Mouse (Mus musculus): Measurements from ENCODE around the gene Col4a4. TPM values are rescaled to one million over a fixed set of nuclear protein-coding genes. Genes with fewer than 3 reads are reported as not detected.

Gene Col4a4
- polyA plus RNA-seq, 1 experiment from 2014 or later, result 0.15 TPM

DNA sequence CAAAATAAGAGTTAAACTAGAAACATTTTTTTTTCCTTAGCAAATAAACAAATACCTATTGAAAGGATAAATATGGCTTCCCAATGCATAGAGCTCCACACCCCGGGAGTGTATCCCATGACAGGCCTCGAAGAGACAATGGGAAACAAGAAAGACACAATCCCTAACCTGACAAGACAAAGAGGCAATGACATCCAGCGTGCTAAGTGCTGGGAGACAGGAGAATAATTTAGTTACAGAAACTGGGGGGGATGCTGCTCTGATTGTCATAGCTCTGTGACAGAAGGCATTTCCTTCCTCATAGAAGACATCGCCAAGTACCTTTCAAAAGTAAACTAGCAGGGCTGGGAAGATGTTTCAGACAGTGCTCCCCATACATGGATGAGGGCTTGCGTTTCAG is 111.4 kb downstream of the Col4a4 start:
- Histone ChIP-seq H3K36me3 (ENCODE audit: control insufficient read depth, insufficient read depth, low read length) (no peaks in the 10 kb centered on the region), H3K9me3 (ENCODE audit: control insufficient read depth, low read length) (no peaks in the 10 kb centered on the region), H3K9ac (ENCODE audit: low read depth, low read length) (no peak overlapping the region), H3K4me2 (replicated peaks; ENCODE audit: low read depth, low read length) (no peak overlapping the region), H3K27ac (ENCODE audit: low read depth, low read length) (no peak overlapping the region), H3K4me1 (replicated peaks; ENCODE audit: control insufficient read depth, insufficient read depth, low read length) (peaks cover 2% of the 10 kb centered on the region; the same call in 1 of the 2 replicates), H3K27me3 (ENCODE audit: control insufficient read depth, insufficient read depth, low read length) (no peaks in the 10 kb centered on the region), H3K4me3 (ENCODE audit: low read depth, low read length) (no peak overlapping the region)
- DNase-seq (ENCODE audit: low spot score) (no peak), ATAC-seq (ENCODE audit: low FRiP score) (no peak)
- 42% methylated on average over 5 of the region's 5 CpGs for WGBS

DNA sequence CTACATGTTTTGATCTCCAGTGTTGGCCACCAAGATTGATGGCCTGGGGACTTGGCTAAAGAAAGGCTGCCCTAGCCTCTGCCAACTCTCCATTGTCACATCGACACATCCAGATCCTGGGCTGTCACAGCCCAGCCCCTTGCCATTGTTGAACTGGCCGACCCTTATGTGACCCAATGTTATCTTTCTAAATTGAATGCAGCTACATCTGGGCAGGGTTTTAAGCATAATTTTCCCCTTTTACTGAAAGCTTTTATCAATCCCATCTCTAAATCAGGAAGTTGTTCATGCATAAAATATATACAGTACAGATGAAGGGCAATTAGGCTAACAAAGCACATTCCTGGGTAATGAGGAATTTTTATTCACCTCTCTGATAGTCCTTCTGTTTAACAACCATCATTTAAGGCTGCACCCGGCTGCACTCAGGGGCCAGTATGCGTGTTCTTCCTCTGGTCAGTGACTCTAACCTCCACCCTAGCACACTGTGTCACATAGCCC is 112.1 kb downstream of the Col4a4 start:
- no peak overlapping the region for H3K9ac ChIP-seq (ENCODE audit: low read depth, low read length)
- ATAC-seq (ENCODE audit: low FRiP score), result peak; percentile 80
- no peaks in the 10 kb centered on the region for H3K36me3 ChIP-seq (ENCODE audit: control insufficient read depth, insufficient read depth, low read length)
- peaks cover 2% of the 10 kb centered on the region; the same call in 1 of the 2 replicates for H3K4me1 ChIP-seq (replicated peaks; ENCODE audit: control insufficient read depth, insufficient read depth, low read length)
- no peaks in the 10 kb centered on the region for H3K27me3 ChIP-seq (ENCODE audit: control insufficient read depth, insufficient read depth, low read length)
- DNase-seq (ENCODE audit: low spot score), result peak; percentile 23
- WGBS, result 22% methylated on average over 4 of the region's 4 CpGs
- H3K27ac ChIP-seq (ENCODE audit: low read depth, low read length), result peak overlapping the region; percentile 39; the same call in 1 of the 2 replicates
- H3K4me3 ChIP-seq (ENCODE audit: low read depth, low read length), result no peak overlapping the region
- no peaks in the 10 kb centered on the region for H3K9me3 ChIP-seq (ENCODE audit: control insufficient read depth, low read length)
- H3K4me2 ChIP-seq (replicated peaks; ENCODE audit: low read depth, low read length), result no peak overlapping the region

DNA sequence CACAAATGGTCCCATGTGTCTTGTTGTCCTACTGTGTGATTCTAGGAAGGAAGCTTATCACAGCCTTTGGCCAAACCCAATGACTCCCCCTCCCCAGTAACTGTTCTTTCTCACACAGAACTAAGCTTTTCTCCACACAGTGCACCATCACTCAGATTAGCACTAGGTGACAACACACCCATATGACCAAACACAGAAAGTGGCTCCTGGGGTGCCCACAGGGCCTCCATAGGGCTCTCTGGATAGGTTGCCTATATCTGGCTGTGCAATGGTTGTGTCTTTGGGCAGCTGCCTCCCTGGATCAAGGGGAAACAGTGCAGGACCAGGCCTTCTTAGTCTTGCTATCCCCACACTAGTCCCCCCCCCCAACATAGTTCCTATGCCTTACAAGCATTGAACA is 113.2 kb downstream of the Col4a4 start:
- no peak for DNase-seq (ENCODE audit: low spot score)
- no peaks in the 10 kb centered on the region for H3K9me3 ChIP-seq (ENCODE audit: control insufficient read depth, low read length)
- H3K27me3 ChIP-seq (ENCODE audit: control insufficient read depth, insufficient read depth, low read length), result no peaks in the 10 kb centered on the region
- H3K27ac ChIP-seq (ENCODE audit: low read depth, low read length), result no peak overlapping the region
- H3K36me3 ChIP-seq (ENCODE audit: control insufficient read depth, insufficient read depth, low read length), result no peaks in the 10 kb centered on the region
- H3K4me1 ChIP-seq (replicated peaks; ENCODE audit: control insufficient read depth, insufficient read depth, low read length), result peaks cover 2% of the 10 kb centered on the region; the same call in 1 of the 2 replicates
- H3K9ac ChIP-seq (ENCODE audit: low read depth, low read length), result no peak overlapping the region
- ATAC-seq (ENCODE audit: low FRiP score), result no peak
- H3K4me3 ChIP-seq (ENCODE audit: low read depth, low read length), result no peak overlapping the region
- H3K4me2 ChIP-seq (replicated peaks; ENCODE audit: low read depth, low read length), result no peak overlapping the region

DNA sequence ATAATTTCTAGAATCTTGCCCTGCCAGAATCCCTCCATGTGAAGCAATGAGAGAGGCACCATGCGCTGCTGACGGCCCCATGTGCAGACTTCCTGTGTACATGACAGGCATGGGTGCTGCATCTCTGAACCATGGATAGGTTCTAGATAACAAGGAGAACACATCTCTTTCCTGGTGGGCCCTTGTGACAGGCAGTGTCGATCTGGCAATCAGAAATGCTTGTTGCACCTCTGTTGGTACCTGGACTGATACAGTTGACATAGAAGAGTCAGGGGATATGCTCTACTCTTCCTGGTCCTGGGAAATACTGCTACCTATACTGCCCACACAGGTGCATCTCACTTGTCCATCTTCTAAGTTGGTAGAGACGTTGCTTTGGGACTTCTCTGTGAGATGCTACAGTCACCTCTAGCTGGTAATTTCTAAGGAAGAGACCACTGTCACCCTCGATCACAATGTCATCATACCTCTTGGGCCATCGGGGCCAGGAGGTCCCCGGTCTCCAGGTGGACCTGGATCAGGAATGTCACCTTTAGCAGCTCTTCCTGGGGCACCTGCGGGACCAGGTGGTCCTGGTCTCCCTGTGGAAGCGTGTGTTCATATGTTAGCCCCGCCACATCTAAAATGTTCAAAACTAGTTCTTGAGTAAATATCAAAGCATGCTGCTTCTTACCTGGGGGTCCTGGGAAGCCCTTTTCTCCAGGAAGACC is 116.0 kb downstream of the Col4a4 start:
- WGBS, result 90% methylated on average over 10 of the region's 10 CpGs
- ATAC-seq (ENCODE audit: low FRiP score) (no peak), DNase-seq (ENCODE audit: low spot score) (no peak)

DNA sequence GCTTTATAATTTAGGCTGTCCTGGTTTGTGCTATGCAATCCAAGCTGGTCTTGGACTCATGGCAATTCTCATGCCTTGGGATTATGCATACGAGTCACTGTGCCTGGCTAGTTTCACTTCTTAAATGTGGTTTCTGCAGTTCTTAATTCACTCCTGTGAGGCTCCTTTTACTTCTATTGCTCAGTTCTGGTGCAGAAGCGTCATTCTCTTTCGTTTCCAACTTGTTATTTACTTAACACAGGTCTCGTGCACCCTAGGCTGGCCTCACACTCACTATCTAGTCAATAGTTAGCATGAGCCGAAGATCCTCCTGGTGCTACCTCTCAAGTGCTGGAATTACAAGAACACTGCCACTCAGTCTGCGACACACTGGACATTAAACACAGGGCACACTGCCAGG is 117.8 kb downstream of the Col4a4 start:
- Histone ChIP-seq H3K27ac (ENCODE audit: low read depth, low read length) (no peak overlapping the region), H3K4me3 (ENCODE audit: low read depth, low read length) (no peak overlapping the region), H3K4me2 (replicated peaks; ENCODE audit: low read depth, low read length) (no peak overlapping the region), H3K9ac (ENCODE audit: low read depth, low read length) (no peak overlapping the region), H3K9me3 (ENCODE audit: control insufficient read depth, low read length) (no peaks in the 10 kb centered on the region), H3K27me3 (ENCODE audit: control insufficient read depth, insufficient read depth, low read length) (no peaks in the 10 kb centered on the region), H3K4me1 (replicated peaks; ENCODE audit: control insufficient read depth, insufficient read depth, low read length) (no peaks in the 10 kb centered on the region), H3K36me3 (ENCODE audit: control insufficient read depth, insufficient read depth, low read length) (no peaks in the 10 kb centered on the region)
- ATAC-seq (ENCODE audit: low FRiP score), result no peak
- no peak for DNase-seq (ENCODE audit: low spot score)
- WGBS, result 90% methylated on average over 6 of the region's 6 CpGs

More for the DNA sequence above, 116.0 kb downstream of the Col4a4 start:
- Histone ChIP-seq H3K9me3 (ENCODE audit: control insufficient read depth, low read length) (no peaks in the 10 kb centered on the region), H3K4me1 (replicated peaks; ENCODE audit: control insufficient read depth, insufficient read depth, low read length) (peaks cover 2% of the 10 kb centered on the region; the same call in 1 of the 2 replicates), H3K36me3 (ENCODE audit: control insufficient read depth, insufficient read depth, low read length) (no peaks in the 10 kb centered on the region), H3K4me2 (replicated peaks; ENCODE audit: low read depth, low read length) (no peak overlapping the region), H3K9ac (ENCODE audit: low read depth, low read length) (no peak overlapping the region), H3K27me3 (ENCODE audit: control insufficient read depth, insufficient read depth, low read length) (no peaks in the 10 kb centered on the region), H3K27ac (ENCODE audit: low read depth, low read length) (no peak overlapping the region), H3K4me3 (ENCODE audit: low read depth, low read length) (no peak overlapping the region)

- WGBS, result 48% methylated on average over 6 of the region's 6 CpGs
- DNase-seq (ENCODE audit: low spot score), result no peak
- Histone ChIP-seq H3K27ac (ENCODE audit: low read depth, low read length) (no peak overlapping the region), H3K4me3 (ENCODE audit: low read depth, low read length) (no peak overlapping the region), H3K4me2 (replicated peaks; ENCODE audit: low read depth, low read length) (no peak overlapping the region), H3K9me3 (ENCODE audit: control insufficient read depth, low read length) (no peaks in the 10 kb centered on the region), H3K4me1 (replicated peaks; ENCODE audit: control insufficient read depth, insufficient read depth, low read length) (no peaks in the 10 kb centered on the region), H3K36me3 (ENCODE audit: control insufficient read depth, insufficient read depth, low read length) (no peaks in the 10 kb centered on the region), H3K9ac (ENCODE audit: low read depth, low read length) (no peak overlapping the region), H3K27me3 (ENCODE audit: control insufficient read depth, insufficient read depth, low read length) (no peaks in the 10 kb centered on the region)
- ATAC-seq (ENCODE audit: low FRiP score), result no peak
Observed at GRCm38 (mm10) chr1:82465321-82465853, 121.3 kb downstream of the Col4a4 start.

DNA sequence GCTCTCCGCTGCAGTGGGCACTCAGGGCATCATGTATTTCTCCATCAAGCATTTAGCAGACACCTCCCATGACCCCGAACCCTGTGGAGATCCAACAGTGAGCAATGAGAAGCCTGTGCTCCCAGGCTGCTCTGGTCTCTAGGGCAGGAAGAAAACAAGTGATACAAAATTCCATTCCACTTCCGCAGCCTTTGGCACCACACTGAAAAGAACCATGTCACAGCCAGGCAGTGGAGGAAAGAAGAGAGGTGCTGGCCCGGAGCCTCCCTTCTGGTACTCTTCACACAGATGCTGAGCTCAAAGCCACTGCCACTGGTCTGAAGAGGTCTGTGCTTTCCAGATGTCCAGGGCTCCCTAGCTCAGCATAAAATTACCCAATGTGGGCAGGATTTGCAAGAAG is 125.6 kb downstream of the Col4a4 start:
- no peaks in the 10 kb centered on the region for H3K36me3 ChIP-seq (ENCODE audit: control insufficient read depth, insufficient read depth, low read length)
- H3K27me3 ChIP-seq (ENCODE audit: control insufficient read depth, insufficient read depth, low read length), result no peaks in the 10 kb centered on the region
- no peak for DNase-seq (ENCODE audit: low spot score)
- no peaks in the 10 kb centered on the region for H3K4me1 ChIP-seq (replicated peaks; ENCODE audit: control insufficient read depth, insufficient read depth, low read length)
- no peak for ATAC-seq (ENCODE audit: low FRiP score)
- H3K9me3 ChIP-seq (ENCODE audit: control insufficient read depth, low read length), result no peaks in the 10 kb centered on the region
- H3K27ac ChIP-seq (ENCODE audit: low read depth, low read length), result no peak overlapping the region
- no peak overlapping the region for H3K9ac ChIP-seq (ENCODE audit: low read depth, low read length)
- 65% methylated on average over 4 of the region's 4 CpGs for WGBS
- no peak overlapping the region for H3K4me3 ChIP-seq (ENCODE audit: low read depth, low read length)
- no peak overlapping the region for H3K4me2 ChIP-seq (replicated peaks; ENCODE audit: low read depth, low read length)

GRCm38 (mm10) chr1:82459926-82460325 is 126.7 kb downstream of the Col4a4 start:
- H3K4me3 ChIP-seq (ENCODE audit: low read depth, low read length), result no peak overlapping the region
- H3K4me2 ChIP-seq (replicated peaks; ENCODE audit: low read depth, low read length), result no peak overlapping the region
- no peak for ATAC-seq (ENCODE audit: low FRiP score)
- H3K27me3 ChIP-seq (ENCODE audit: control insufficient read depth, insufficient read depth, low read length), result no peaks in the 10 kb centered on the region
- no peaks in the 10 kb centered on the region for H3K36me3 ChIP-seq (ENCODE audit: control insufficient read depth, insufficient read depth, low read length)
- no peaks in the 10 kb centered on the region for H3K9me3 ChIP-seq (ENCODE audit: control insufficient read depth, low read length)
- H3K4me1 ChIP-seq (replicated peaks; ENCODE audit: control insufficient read depth, insufficient read depth, low read length), result no peaks in the 10 kb centered on the region
- H3K27ac ChIP-seq (ENCODE audit: low read depth, low read length), result no peak overlapping the region
- 91% methylated on average over 2 of the region's 2 CpGs for WGBS
- H3K9ac ChIP-seq (ENCODE audit: low read depth, low read length), result no peak overlapping the region
- no peak for DNase-seq (ENCODE audit: low spot score)

GRCm38 (mm10) chr1:82459350-82459749 is 127.3 kb downstream of the Col4a4 start:
- ATAC-seq (ENCODE audit: low FRiP score) (no peak), DNase-seq (ENCODE audit: low spot score) (no peak)
- Histone ChIP-seq H3K4me3 (ENCODE audit: low read depth, low read length) (no peak overlapping the region), H3K27me3 (ENCODE audit: control insufficient read depth, insufficient read depth, low read length) (no peaks in the 10 kb centered on the region), H3K4me1 (replicated peaks; ENCODE audit: control insufficient read depth, insufficient read depth, low read length) (no peaks in the 10 kb centered on the region), H3K27ac (ENCODE audit: low read depth, low read length) (no peak overlapping the region), H3K4me2 (replicated peaks; ENCODE audit: low read depth, low read length) (no peak overlapping the region), H3K9me3 (ENCODE audit: control insufficient read depth, low read length) (no peaks in the 10 kb centered on the region), H3K9ac (ENCODE audit: low read depth, low read length) (no peak overlapping the region), H3K36me3 (ENCODE audit: control insufficient read depth, insufficient read depth, low read length) (no peaks in the 10 kb centered on the region)
- WGBS, result 86% methylated on average over 4 of the region's 4 CpGs

Measured in hindbrain, embryonic 11.5 days (tissue).